Mouse (Mus musculus): ENCODE data around the gene Mast4.

The Mast4 gene

GRCm38 (mm10) chr13:102932434-102932833, 401.9 kb downstream of the Mast4 start:
- DNase-seq (ENCODE audit: low read depth, low spot score): no peak

- DNase-seq (ENCODE audit: low read depth, low spot score): no peak
Observed at GRCm38 (mm10) chr13:102931951-102932350, 402.3 kb downstream of the Mast4 start.

- peak; percentile 35 for DNase-seq (ENCODE audit: low read depth, low spot score)
Observed at GRCm38 (mm10) chr13:102925844-102926598, 408.3 kb downstream of the Mast4 start.

GRCm38 (mm10) chr13:102919741-102920140, 414.6 kb downstream of the Mast4 start:
- no peak for DNase-seq (ENCODE audit: low read depth, low spot score)

- no peak for DNase-seq (ENCODE audit: low read depth, low spot score)
Observed at GRCm38 (mm10) chr13:102918616-102919015, 415.7 kb downstream of the Mast4 start.

GRCm38 (mm10) chr13:102915341-102915740, 419.0 kb downstream of the Mast4 start:
- no peak for DNase-seq (ENCODE audit: low read depth, low spot score)

- no peak for DNase-seq (ENCODE audit: low read depth, low spot score)
Observed at GRCm38 (mm10) chr13:102914800-102915199, 419.5 kb downstream of the Mast4 start.

GRCm38 (mm10) chr13:102913919-102914318, 420.4 kb downstream of the Mast4 start:
- no peak for DNase-seq (ENCODE audit: low read depth, low spot score)

GRCm38 (mm10) chr13:102912867-102913266, 421.4 kb downstream of the Mast4 start:
- DNase-seq (ENCODE audit: low read depth, low spot score): no peak

GRCm38 (mm10) chr13:102909654-102910418, 424.5 kb downstream of the Mast4 start:
- DNase-seq (ENCODE audit: low read depth, low spot score): peak; percentile 25

- DNase-seq (ENCODE audit: low read depth, low spot score): no peak
Observed at GRCm38 (mm10) chr13:102906661-102907009, 427.7 kb downstream of the Mast4 start.

GRCm38 (mm10) chr13:102906004-102906660, 428.2 kb downstream of the Mast4 start:
- DNase-seq (ENCODE audit: low read depth, low spot score): peak; percentile 93

GRCm38 (mm10) chr13:102905361-102905950, 428.8 kb downstream of the Mast4 start:
- peak; percentile 15 for DNase-seq (ENCODE audit: low read depth, low spot score)

GRCm38 (mm10) chr13:102903689-102904088, 430.6 kb downstream of the Mast4 start:
- no peak for DNase-seq (ENCODE audit: low read depth, low spot score)

GRCm38 (mm10) chr13:102902123-102902522, 432.2 kb downstream of the Mast4 start:
- DNase-seq (ENCODE audit: low read depth, low spot score): no peak

- no peak for DNase-seq (ENCODE audit: low read depth, low spot score)
Observed at GRCm38 (mm10) chr13:102900531-102900930, 433.8 kb downstream of the Mast4 start.

GRCm38 (mm10) chr13:102900083-102900420, 434.2 kb downstream of the Mast4 start:
- no peak for DNase-seq (ENCODE audit: low read depth, low spot score)

GRCm38 (mm10) chr13:102899253-102900082, 434.8 kb downstream of the Mast4 start:
- peak; percentile 18 for DNase-seq (ENCODE audit: low read depth, low spot score)

GRCm38 (mm10) chr13:102898374-102899131, 435.7 kb downstream of the Mast4 start:
- DNase-seq (ENCODE audit: low read depth, low spot score): peak; percentile 64

- DNase-seq (ENCODE audit: low read depth, low spot score): no peak
Observed at GRCm38 (mm10) chr13:102896322-102896721, 438.0 kb downstream of the Mast4 start.
